Mouse (Mus musculus) spleen, adult 2 months (tissue): ENCODE results near the gene Nkx6-2. TPM values are rescaled to one million over a fixed set of nuclear protein-coding genes. Genes with fewer than 3 reads are reported as not detected.

ENCODE experiments used
- DNase-seq, 2 experiments: peaks; one replicate each; pipeline versions ENCODE4 v3.0.0 to v3.0.0-alpha.2; 2012 to 2021; ENCODE audit warnings: low spot score in 2 of 2, low read depth in 1 of 2
- H3K27ac ChIP-seq: fragments of 200-500 bp; 2 replicates; pipeline ENCODE4 v1.5.1; 2012; ENCODE audit warnings: low read length, inconsistent platforms; ENCODE audit not compliant: insufficient read depth
- H3K27me3 ChIP-seq: fragments of 200-500 bp; 2 replicates; pipeline ENCODE4 v1.6.1; 2012; ENCODE audit warnings: mild to moderate bottlenecking, moderate library complexity, low read length, inconsistent platforms; ENCODE audit not compliant: control insufficient read depth, insufficient read depth
- H3K36me3 ChIP-seq: fragments of 200-500 bp; 2 replicates; pipeline ENCODE4 v1.6.1; 2012; ENCODE audit warnings: mild to moderate bottlenecking, low read length, inconsistent platforms; ENCODE audit not compliant: control insufficient read depth, insufficient read depth
- H3K4me1 ChIP-seq: fragments of 200-500 bp; 2 replicates; pipeline ENCODE4 v1.6.1; 2011; ENCODE audit warnings: inconsistent platforms; ENCODE audit not compliant: control insufficient read depth, insufficient read depth, insufficient read length
- H3K4me3 ChIP-seq: fragments of 200-500 bp; 2 replicates; pipeline ENCODE4 v1.5.1; 2011; ENCODE audit warnings: mild to moderate bottlenecking, inconsistent platforms; ENCODE audit not compliant: insufficient read depth, insufficient read length; ENCODE audit errors: extremely low read depth
- CTCF ChIP-seq: fragments of 200-500 bp; IDR thresholded peaks from 2 replicates; pipeline ENCODE4 v1.5.1; 2011; ENCODE audit warnings: mild to moderate bottlenecking, inconsistent platforms; ENCODE audit not compliant: insufficient read depth, insufficient read length, insufficient replicate concordance; ENCODE audit errors: extremely low read depth
- POLR2A ChIP-seq: fragments of 200-500 bp; IDR thresholded peaks from 2 replicates; pipeline ENCODE4 v1.6.1; 2011; ENCODE audit warnings: low read depth, low read length, inconsistent platforms
- WGBS: fragments of 180-500 bp; shearing (Covaris S2); methylation state at CpG from one replicate; pipeline ENCODE4 v1.1.7; 2018; 5-methylcytosine and 5-hydroxymethylcytosine counted together
- polyA plus RNA-seq: library from polyadenylated mRNA; depleted of rRNA; stranded (reverse); fragments of >200 nt; gene quantifications from 2 replicates; pipeline ENCODE4 v1.2.3, GENCODE M21; 2012; rRNA removed

Nkx6-2 gene
- polyA plus RNA-seq, 1 experiment, result 0.08 TPM

GRCm38 (mm10) chr7:139538541-139538940 is 44.1 kb downstream of the Nkx6-2 start:
- peaks cover 11% of the 10 kb centered on the region; the same call in 1 of the 2 replicates for H3K36me3 ChIP-seq
- no peaks in the 10 kb centered on the region for H3K4me1 ChIP-seq
- H3K4me3 ChIP-seq, result no peak overlapping the region
- 87% methylated on average over 2 of the region's 2 CpGs for WGBS
- no peaks in the 10 kb centered on the region for H3K27me3 ChIP-seq
- TF ChIP-seq CTCF, result no peak
- no peak for TF ChIP-seq POLR2A
- DNase-seq, result no peak
- H3K27ac ChIP-seq, result no peak overlapping the region

- WGBS, result 98% methylated on average over 9 of the region's 9 CpGs
- Histone ChIP-seq H3K4me1 (no peaks in the 10 kb centered on the region), H3K27ac (no peak overlapping the region), H3K27me3 (no peaks in the 10 kb centered on the region), H3K4me3 (no peak overlapping the region), H3K36me3 (peaks cover 11% of the 10 kb centered on the region; the same call in 1 of the 2 replicates)
- no peak for DNase-seq
- no peak for TF ChIP-seq CTCF
Observed at GRCm38 (mm10) chr7:139537831-139538230, 44.8 kb downstream of the Nkx6-2 start.

- DNase-seq, result no peak
- H3K4me1 ChIP-seq, result no peaks in the 10 kb centered on the region
- TF ChIP-seq POLR2A (no peak), CTCF (no peak)
- peaks cover 9% of the 10 kb centered on the region; the same call in 1 of the 2 replicates for H3K36me3 ChIP-seq
- H3K4me3 ChIP-seq, result no peak overlapping the region
- no peaks in the 10 kb centered on the region for H3K27me3 ChIP-seq
- H3K27ac ChIP-seq, result no peak overlapping the region
- WGBS, result 95% methylated on average over 2 of the region's 2 CpGs
Observed at GRCm38 (mm10) chr7:139536831-139537230, 45.8 kb downstream of the Nkx6-2 start.

DNA sequence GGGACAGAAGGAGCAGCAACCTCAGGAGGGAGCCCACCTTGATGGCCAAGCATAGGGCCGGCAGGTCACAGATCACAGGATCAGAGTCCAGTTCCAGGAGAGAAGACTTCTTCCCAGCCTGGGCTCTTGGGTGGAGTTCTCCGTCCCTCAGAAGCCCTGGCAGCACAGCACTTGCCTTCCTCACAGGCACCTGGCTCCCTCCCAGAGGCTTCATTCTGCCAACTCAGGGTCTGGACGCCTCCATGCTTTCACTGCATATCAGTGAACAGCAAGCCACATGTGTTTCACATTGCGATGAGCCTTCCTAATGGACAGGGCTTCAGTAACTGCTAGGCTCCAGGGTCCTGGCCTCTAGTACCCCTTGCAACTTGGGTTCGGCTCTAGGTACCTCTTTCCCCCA is 46.3 kb downstream of the Nkx6-2 start:
- TF ChIP-seq CTCF, result no peak
- TF ChIP-seq POLR2A, result no peak
- H3K36me3 ChIP-seq, result peaks cover 8% of the 10 kb centered on the region; the same call in 1 of the 2 replicates
- no peak overlapping the region for H3K27ac ChIP-seq
- no peaks in the 10 kb centered on the region for H3K4me1 ChIP-seq
- H3K4me3 ChIP-seq, result no peak overlapping the region
- DNase-seq, result no peak
- no peaks in the 10 kb centered on the region for H3K27me3 ChIP-seq
- 92% methylated on average over 5 of the region's 5 CpGs for WGBS

DNA sequence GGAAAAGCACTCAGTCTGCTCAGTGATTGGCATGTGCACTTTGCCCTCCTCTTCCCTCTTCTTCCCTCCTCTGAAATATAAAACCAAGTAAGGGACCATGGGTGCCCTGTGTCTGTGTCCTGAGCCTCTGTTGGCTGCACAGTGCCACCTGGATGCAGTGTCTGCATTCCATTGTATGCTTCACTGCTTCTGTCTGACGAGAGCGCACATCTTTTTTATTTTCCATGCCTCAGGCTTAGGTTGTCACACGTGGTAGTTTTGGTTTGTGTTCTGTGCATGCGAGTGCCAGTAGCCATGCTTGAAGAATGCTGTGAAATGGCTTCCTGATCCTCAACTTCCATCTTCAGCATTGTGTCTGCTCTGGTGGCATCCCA is 51.2 kb downstream of the Nkx6-2 start:
- 87% methylated on average over 4 of the region's 4 CpGs for WGBS
- TF ChIP-seq CTCF (no peak), POLR2A (no peak)
- Histone ChIP-seq H3K4me1 (no peaks in the 10 kb centered on the region), H3K36me3 (peaks cover 2% of the 10 kb centered on the region; the same call in 1 of the 2 replicates), H3K27me3 (no peaks in the 10 kb centered on the region), H3K27ac (no peak overlapping the region), H3K4me3 (no peak overlapping the region)
- DNase-seq, result no peak

- peaks cover 2% of the 10 kb centered on the region for H3K36me3 ChIP-seq
- TF ChIP-seq CTCF, result no peak
- no peak for TF ChIP-seq POLR2A
- no peak overlapping the region for H3K27ac ChIP-seq
- no peak for DNase-seq
- H3K4me3 ChIP-seq, result no peak overlapping the region
- no peaks in the 10 kb centered on the region for H3K27me3 ChIP-seq
- H3K4me1 ChIP-seq, result no peaks in the 10 kb centered on the region
- WGBS, result 93% methylated on average over 16 of the region's 16 CpGs
Observed at GRCm38 (mm10) chr7:139530591-139531427, 51.8 kb downstream of the Nkx6-2 start.

Other genes with a start within 250 kb of the Nkx6-2 start
- 10.3 and 13.4 TPM in 2 replicates for gene Inpp5a, start 193.7 kb downstream of the Nkx6-2 start, polyA plus RNA-seq
- gene Cfap46, start 101.0 kb upstream of the Nkx6-2 start, polyA plus RNA-seq, result 0.11 TPM in 1 of 2 replicates, not detected in the other